Mouse (Mus musculus): ENCODE results near the gene Zfp874a. TPM values are rescaled to one million over a fixed set of nuclear protein-coding genes. Genes with fewer than 3 reads are reported as not detected.

Gene Zfp874a
- 88.4 TPM for polyA plus RNA-seq (2014; fragmentation: Illumina TruSeq; extraction: RNeasy Lipid Tissue Mini Kit (QIAGEN cat#74804))

GRCm38 (mm10) chr13:67451172-67452020 is at the start of gene Zfp874a:
Zfp874a (minus strand) TSS chr13:67451624.

GRCm38 (mm10) chr13:67500084-67500719 is 48.8 kb upstream of the Zfp874a start, which contains the start of gene Zfp58:
Zfp58 (minus strand) TSS chr13:67500555.

GRCm38 (mm10) chr13:67483625-67484423 is 32.4 kb upstream of the Zfp874a start, which contains the start of gene Zfp874b:
Zfp874b (minus strand) TSS chr13:67484258.

GRCm38 (mm10) chr13:67421207-67421857 is 30.1 kb downstream of the Zfp874a start, which contains the start of gene Zfp459:
Zfp459 (minus strand) TSS chr13:67421418.

GRCm38 (mm10) chr13:67399183-67399903 is 52.1 kb downstream of the Zfp874a start, which contains the start of gene Zfp429:
Zfp429 (minus strand) TSS chr13:67399819.

GRCm38 (mm10) chr13:67375050-67375911 is 76.1 kb downstream of the Zfp874a start, which contains the start of the genes Gm28041 and Zfp456:
Gm28041 (minus strand) TSS chr13:67375733.
Zfp456 (minus strand) TSS chr13:67375810.

Other genes starting within 250 kb of the Zfp874a start
- gene Zfp458, start 173.2 kb downstream of the Zfp874a start, polyA plus RNA-seq (2014; fragmentation: Illumina TruSeq; extraction: RNeasy Lipid Tissue Mini Kit (QIAGEN cat#74804)): 11.5 TPM
- gene Zfp457, start 145.1 kb downstream of the Zfp874a start, polyA plus RNA-seq (2014; fragmentation: Illumina TruSeq; extraction: RNeasy Lipid Tissue Mini Kit (QIAGEN cat#74804)): 0.63 TPM
- 39.4 TPM for gene Zfp595, start 119.1 kb downstream of the Zfp874a start, polyA plus RNA-seq (2014; fragmentation: Illumina TruSeq; extraction: RNeasy Lipid Tissue Mini Kit (QIAGEN cat#74804))
- not detected for gene Gm28044, start 91.1 kb downstream of the Zfp874a start, polyA plus RNA-seq (2014; fragmentation: Illumina TruSeq; extraction: RNeasy Lipid Tissue Mini Kit (QIAGEN cat#74804))
- gene Zfp953, start 91.0 kb downstream of the Zfp874a start, polyA plus RNA-seq (2014; fragmentation: Illumina TruSeq; extraction: RNeasy Lipid Tissue Mini Kit (QIAGEN cat#74804)): 26.2 TPM
- gene Gm28041, start 75.9 kb downstream of the Zfp874a start, polyA plus RNA-seq (2014; fragmentation: Illumina TruSeq; extraction: RNeasy Lipid Tissue Mini Kit (QIAGEN cat#74804)): not detected
- 17.6 TPM for gene Zfp456, start 75.8 kb downstream of the Zfp874a start, polyA plus RNA-seq (2014; fragmentation: Illumina TruSeq; extraction: RNeasy Lipid Tissue Mini Kit (QIAGEN cat#74804))
- gene Zfp429, start 51.8 kb downstream of the Zfp874a start, polyA plus RNA-seq (2014; fragmentation: Illumina TruSeq; extraction: RNeasy Lipid Tissue Mini Kit (QIAGEN cat#74804)): 37.0 TPM
- 6.3 TPM for gene Zfp459, start 30.2 kb downstream of the Zfp874a start, polyA plus RNA-seq (2014; fragmentation: Illumina TruSeq; extraction: RNeasy Lipid Tissue Mini Kit (QIAGEN cat#74804))
- 66.5 TPM for gene Zfp874b, start 32.6 kb upstream of the Zfp874a start, polyA plus RNA-seq (2014; fragmentation: Illumina TruSeq; extraction: RNeasy Lipid Tissue Mini Kit (QIAGEN cat#74804))
- 64.3 TPM for gene Zfp58, start 48.9 kb upstream of the Zfp874a start, polyA plus RNA-seq (2014; fragmentation: Illumina TruSeq; extraction: RNeasy Lipid Tissue Mini Kit (QIAGEN cat#74804))
- not detected for gene Gm26965, start 74.5 kb upstream of the Zfp874a start, polyA plus RNA-seq (2014; fragmentation: Illumina TruSeq; extraction: RNeasy Lipid Tissue Mini Kit (QIAGEN cat#74804))
- 47.2 TPM for gene Zfp87, start 74.6 kb upstream of the Zfp874a start, polyA plus RNA-seq (2014; fragmentation: Illumina TruSeq; extraction: RNeasy Lipid Tissue Mini Kit (QIAGEN cat#74804))
- gene Zfp748, start 102.2 kb upstream of the Zfp874a start, polyA plus RNA-seq (2014; fragmentation: Illumina TruSeq; extraction: RNeasy Lipid Tissue Mini Kit (QIAGEN cat#74804)): 57.5 TPM
- gene Zfp729b, start 158.1 kb upstream of the Zfp874a start, polyA plus RNA-seq (2014; fragmentation: Illumina TruSeq; extraction: RNeasy Lipid Tissue Mini Kit (QIAGEN cat#74804)): 61.4 TPM
- 9.3 TPM for gene Gm49345, start 186.1 kb upstream of the Zfp874a start, polyA plus RNA-seq (2014; fragmentation: Illumina TruSeq; extraction: RNeasy Lipid Tissue Mini Kit (QIAGEN cat#74804))
- gene Zfp729a, start 186.2 kb upstream of the Zfp874a start, polyA plus RNA-seq (2014; fragmentation: Illumina TruSeq; extraction: RNeasy Lipid Tissue Mini Kit (QIAGEN cat#74804)): 57.0 TPM
- gene Zfp738, start 235.4 kb upstream of the Zfp874a start, polyA plus RNA-seq (2014; fragmentation: Illumina TruSeq; extraction: RNeasy Lipid Tissue Mini Kit (QIAGEN cat#74804)): 33.6 TPM